Mouse (Mus musculus): ENCODE measurements around the gene Calhm4.

DNA sequence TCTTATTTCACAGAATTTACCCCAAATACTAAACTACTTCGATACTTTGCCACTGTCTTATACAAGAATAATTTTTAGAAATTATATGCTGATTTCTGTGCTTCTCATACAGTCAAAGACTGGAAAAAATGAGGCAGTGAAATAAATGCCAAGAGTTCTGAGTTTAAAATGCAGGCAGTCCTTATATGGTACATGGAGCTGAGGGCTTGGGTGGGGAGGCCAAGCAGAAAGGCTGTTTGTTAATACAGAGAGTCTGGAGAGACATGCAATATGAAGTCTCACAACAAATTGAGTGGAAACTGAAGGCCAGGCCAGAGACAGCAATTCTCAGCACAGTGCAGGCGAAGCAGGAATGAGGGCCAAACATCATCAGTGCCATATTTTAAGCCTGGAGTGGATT, 44.4 kb upstream of the Calhm4 start:
- TF ChIP-seq CTCF (IDR thresholded peaks at IDR 0.05; ENCODE audit: low read depth): no peak
- no peak for TF ChIP-seq EP300 (IDR thresholded peaks at IDR 0.05; ENCODE audit: low read depth)
